36 mouse cellular contexts compared by ENCODE assay signal in the genomic region with DNA sequence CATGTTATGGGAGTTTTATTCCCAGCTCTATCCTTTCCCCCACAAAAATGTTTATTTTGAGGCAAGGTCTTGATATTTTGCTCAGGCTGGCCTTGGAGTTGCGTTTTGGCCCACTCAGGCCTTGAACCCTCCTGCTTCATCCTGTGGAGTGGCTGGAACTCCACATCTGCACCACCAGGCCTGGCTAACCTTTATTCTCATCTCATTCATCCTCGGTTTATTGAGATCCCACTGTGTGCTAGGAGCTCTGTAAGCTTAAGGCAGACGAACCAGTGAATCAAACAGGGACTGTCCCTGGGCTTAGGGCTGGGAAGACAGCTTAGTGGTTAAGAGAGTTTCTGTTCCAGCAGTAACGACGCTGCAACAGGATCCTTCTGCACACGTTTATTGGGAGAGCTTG. TPM values are rescaled to one million over a fixed set of nuclear protein-coding genes. Genes with fewer than 3 reads are reported as not detected.
"Had no signal": no experiment of that assay in that cellular context is flagged by ENCODE, and none has a peak within 500 bp of the region (broad histone marks: within the 10 kb centered on the region; RNA-seq: fewer than 3 reads in every experiment).

No protein-coding gene starts in this region.

- H3K27me3 ChIP-seq: hindbrain, embryonic 13.5 days; intestine, embryonic 15.5 days; limb, embryonic 12.5 days; liver, embryonic 12.5 days had no signal

- ATAC-seq: hindbrain, embryonic 16.5 days; inflammation-experienced regulatory T-cells, adult 6 months; intestine, embryonic 15.5 days; intestine, postnatal 0 days; liver, embryonic 12.5 days had no signal

- H3K27ac ChIP-seq: hindbrain, embryonic 13.5 days; intestine, embryonic 15.5 days; layer of hippocampus, adult 2 months; left cerebral cortex, adult 2 months; limb, embryonic 10.5 days; limb, embryonic 12.5 days; liver, embryonic 12.5 days; liver, embryonic 14.5 days had no signal

- H3K9me3 ChIP-seq: hindbrain, embryonic 13.5 days; intestine, embryonic 15.5 days; limb, embryonic 10.5 days; liver, embryonic 12.5 days had no signal

- H3K4me1 ChIP-seq: hindbrain, embryonic 13.5 days; intestine, embryonic 15.5 days; limb, embryonic 10.5 days; limb, embryonic 12.5 days; liver, embryonic 12.5 days had no signal

- H3K4me2 ChIP-seq: heart, embryonic 11.5 days; hindbrain, embryonic 13.5 days; intestine, embryonic 15.5 days; limb, embryonic 12.5 days; liver, embryonic 12.5 days had no signal

- H3K4me3 ChIP-seq: hindbrain, embryonic 13.5 days; intestine, embryonic 15.5 days; layer of hippocampus, adult 2 months; left cerebral cortex, adult 2 months; limb, embryonic 10.5 days; limb, embryonic 12.5 days; liver, embryonic 12.5 days had no signal

- DNase-seq: gastrocnemius, postnatal 14 days; gastrocnemius, postnatal 36 days; heart, adult 18-20 months; heart, postnatal 10 days; kidney, adult 18-20 months; kidney, adult 8-10 months; kidney, postnatal 10 days; kidney, postnatal 25 days; kidney, postnatal 4 days; liver had no signal

- H3K9ac ChIP-seq: hindbrain, embryonic 13.5 days; intestine, embryonic 15.5 days; limb, embryonic 12.5 days; liver, embryonic 12.5 days; liver, embryonic 14.5 days had no signal

RNA-seq across cellular contexts. Expression of a gene that starts 52.7 kb away (rescaled TPM):
- total RNA-seq: gastrocnemius, adult 18-20 months; gastrocnemius, adult 8-10 months; gastrocnemius, postnatal 14 days; gastrocnemius, postnatal 36 days; heart, adult 18-20 months; heart, adult 8-10 months; heart, postnatal 10 days; heart, postnatal 25 days; hematopoietic stem cell, adult 5-6 weeks; layer of hippocampus, adult 2 months; layer of hippocampus, postnatal 25 days; left cerebral cortex, postnatal 14 days had no signal
- polyA plus RNA-seq: gonadal fat pad, adult 2 months; heart, embryonic 11.5 days; heart, embryonic 14.5 days; heart, embryonic 16.5 days; hindbrain, embryonic 11.5 days; hindbrain, embryonic 13.5 days; hindbrain, embryonic 16.5 days; inflammation-experienced regulatory T-cells, adult 6 months; intestine, embryonic 15.5 days; intestine, postnatal 0 days; kidney, embryonic 14.5 days; kidney, embryonic 16.5 days; limb, embryonic 10.5 days; limb, embryonic 12.5 days; limb, embryonic 14.5 days; liver, embryonic 12.5 days had no signal
